Mouse (Mus musculus) stomach, postnatal 0 days (tissue): ENCODE results near the gene Cnot6l. TPM values are rescaled to one million over a fixed set of nuclear protein-coding genes. Genes with fewer than 3 reads are reported as not detected.

ENCODE experiments used
- ATAC-seq: fragments of 200-750 bp; cut with Nextera tagmentation; 2 replicates; pipeline ENCODE4 v1.8.0; 2017; ENCODE audit not compliant: low FRiP score, low TSS enrichment
- DNase-seq: peaks from one replicate; pipeline ENCODE4 v3.0.0-alpha.2; 2016; ENCODE audit warnings: low spot score
- H3K27ac ChIP-seq: fragments of 300-500 bp; sonication (generic); replicated peaks from 2 replicates; pipeline ENCODE4 v1.5.1; 2014; ENCODE audit warnings: mild to moderate bottlenecking, control low read depth
- H3K27me3 ChIP-seq: fragments of 300-500 bp; sonication (generic); 2 replicates; pipeline ENCODE4 v1.6.1; 2014; ENCODE audit warnings: low read length; ENCODE audit not compliant: control insufficient read depth, insufficient read depth
- H3K36me3 ChIP-seq: fragments of 300-500 bp; sonication (generic); 2 replicates; pipeline ENCODE4 v1.6.1; 2014; ENCODE audit warnings: low read length, mixed read lengths; ENCODE audit not compliant: control insufficient read depth, insufficient read depth
- H3K4me1 ChIP-seq: fragments of 300-500 bp; sonication (generic); replicated peaks from 2 replicates; pipeline ENCODE4 v1.6.1; 2014; ENCODE audit warnings: antibody characterized with exemption; ENCODE audit not compliant: control insufficient read depth, insufficient read depth
- H3K4me2 ChIP-seq: fragments of 300-500 bp; sonication (generic); replicated peaks from 2 replicates; pipeline ENCODE4 v1.6.1; 2014; ENCODE audit warnings: low read depth, mild to moderate bottlenecking, control low read depth, moderate library complexity
- H3K4me3 ChIP-seq: fragments of 300-500 bp; sonication (generic); 2 replicates; pipeline ENCODE4 v1.5.1; 2014; ENCODE audit warnings: low read depth, low read length, control low read depth
- H3K9ac ChIP-seq: fragments of 300-500 bp; sonication (generic); 2 replicates; pipeline ENCODE4 v1.6.1; 2014; ENCODE audit warnings: mild to moderate bottlenecking, low read length, control low read depth, mixed read lengths
- H3K9me3 ChIP-seq: fragments of 300-500 bp; sonication (generic); 2 replicates; pipeline ENCODE4 v1.6.1; 2016; ENCODE audit warnings: low read length; ENCODE audit not compliant: control insufficient read depth
- CTCF ChIP-seq: IDR thresholded peaks from 2 replicates; pipeline ENCODE4 v1.5.1; 2016; ENCODE audit warnings: antibody characterized with exemption, low read depth, mild to moderate bottlenecking, moderate library complexity
- EP300 ChIP-seq: optimal IDR thresholded peaks from 2 replicates; pipeline ENCODE3; 2016; ENCODE audit warnings: antibody characterized with exemption
- WGBS: fragments of 180-500 bp; shearing (Covaris S2); extraction: QIAGEN DNeasy Blood & Tissue Kit; methylation state at CpG from one replicate; pipeline ENCODE4 v1.1.7; 2014; 5-methylcytosine and 5-hydroxymethylcytosine counted together
- polyA plus RNA-seq: library from polyadenylated mRNA; unstranded; fragments of >200 nt; fragmentation: Nextera tagmentation; extraction: Ambion mirVana; gene quantifications from 2 replicates; pipeline ENCODE4 v1.2.1, GENCODE M21; 2015

The Cnot6l gene
- polyA plus RNA-seq, 1 experiment from 2014 or later, result 22.9 TPM

- H3K4me1 ChIP-seq, result no peaks in the 10 kb centered on the region
- 46% methylated on average over 2 of the region's 2 CpGs for WGBS
- no peak overlapping the region for H3K9ac ChIP-seq
- H3K27me3 ChIP-seq, result no peaks in the 10 kb centered on the region
- H3K4me3 ChIP-seq, result no peak overlapping the region
- TF ChIP-seq EP300 (no peak), CTCF (no peak)
- no peaks in the 10 kb centered on the region for H3K36me3 ChIP-seq
- H3K4me2 ChIP-seq, result no peak overlapping the region
- H3K27ac ChIP-seq, result no peak overlapping the region
- H3K9me3 ChIP-seq, result no peaks in the 10 kb centered on the region
- DNase-seq, result no peak
- ATAC-seq, result no peak
These were observed 20.0 kb upstream of the Cnot6l start for GRCm38 (mm10) chr5:96183987-96184386.

- Histone ChIP-seq H3K4me1 (no peaks in the 10 kb centered on the region), H3K27ac (no peak overlapping the region), H3K9me3 (no peaks in the 10 kb centered on the region), H3K9ac (no peak overlapping the region), H3K36me3 (no peaks in the 10 kb centered on the region), H3K4me2 (no peak overlapping the region), H3K27me3 (no peaks in the 10 kb centered on the region), H3K4me3 (no peak overlapping the region)
- no peak for ATAC-seq
- no peak for DNase-seq
- 73% methylated on average over 2 of the region's 2 CpGs for WGBS
- no peak for TF ChIP-seq CTCF
- no peak for TF ChIP-seq EP300
These were observed 19.2 kb upstream of the Cnot6l start for GRCm38 (mm10) chr5:96183211-96183610.

GRCm38 (mm10) chr5:96176879-96177358 lies 12.9 kb upstream of the Cnot6l start:
- ATAC-seq, result no peak
- H3K36me3 ChIP-seq, result no peaks in the 10 kb centered on the region
- no peak for TF ChIP-seq EP300
- TF ChIP-seq CTCF, result no peak
- no peaks in the 10 kb centered on the region for H3K9me3 ChIP-seq
- H3K4me3 ChIP-seq, result no peak overlapping the region
- DNase-seq, result no peak
- H3K4me2 ChIP-seq, result no peak overlapping the region
- H3K27me3 ChIP-seq, result no peaks in the 10 kb centered on the region
- no peak overlapping the region for H3K9ac ChIP-seq
- 52% methylated on average over 11 of the region's 11 CpGs for WGBS
- peak overlapping the region; percentile 5; the same call in 1 of the 2 replicates for H3K27ac ChIP-seq
- no peaks in the 10 kb centered on the region for H3K4me1 ChIP-seq

- 43% methylated on average over 9 of the region's 9 CpGs for WGBS
- Histone ChIP-seq H3K4me2 (peak overlapping the region; percentile 31; the same call in 1 of the 2 replicates), H3K4me3 (no peak overlapping the region)
These were observed 12.2 kb upstream of the Cnot6l start for GRCm38 (mm10) chr5:96176121-96176520.

GRCm38 (mm10) chr5:96171765-96172164 lies 7.8 kb upstream of the Cnot6l start:
- no peak for TF ChIP-seq CTCF
- TF ChIP-seq EP300, result no peak
- no peaks in the 10 kb centered on the region for H3K36me3 ChIP-seq
- no peaks in the 10 kb centered on the region for H3K4me1 ChIP-seq
- DNase-seq, result no peak
- no peak overlapping the region for H3K4me3 ChIP-seq
- H3K9me3 ChIP-seq, result 0 out of 2 replicates have a peak, but pooled peaks cover under 1% of the 10 kb centered on the region
- no peaks in the 10 kb centered on the region for H3K27me3 ChIP-seq
- no peak overlapping the region for H3K9ac ChIP-seq
- ATAC-seq, result no peak
- 88% methylated on average over 4 of the region's 4 CpGs for WGBS
- H3K4me2 ChIP-seq, result no peak overlapping the region
- no peak overlapping the region for H3K27ac ChIP-seq

More at GRCm38 (mm10) chr5:96176121-96176520, 12.2 kb upstream of the Cnot6l start:
- DNase-seq (no peak), ATAC-seq (no peak; the same call in 1 of the 2 replicates)
- H3K9me3 ChIP-seq, result no peaks in the 10 kb centered on the region
- no peak for TF ChIP-seq CTCF
- TF ChIP-seq EP300, result peak; percentile 63
- H3K36me3 ChIP-seq, result no peaks in the 10 kb centered on the region
- no peaks in the 10 kb centered on the region for H3K4me1 ChIP-seq
- H3K27me3 ChIP-seq, result no peaks in the 10 kb centered on the region
- no peak overlapping the region for H3K9ac ChIP-seq
- H3K27ac ChIP-seq, result no peak overlapping the region

GRCm38 (mm10) chr5:96170443-96170842 lies 6.5 kb upstream of the Cnot6l start:
- Histone ChIP-seq H3K9ac (no peak overlapping the region), H3K4me2 (no peak overlapping the region), H3K27ac (no peak overlapping the region), H3K4me1 (no peaks in the 10 kb centered on the region), H3K27me3 (no peaks in the 10 kb centered on the region), H3K36me3 (no peaks in the 10 kb centered on the region), H3K4me3 (no peak overlapping the region), H3K9me3 (0 out of 2 replicates have a peak, but pooled peaks cover 4% of the 10 kb centered on the region)
- 63% methylated on average over 3 of the region's 3 CpGs for WGBS
- DNase-seq, result no peak
- TF ChIP-seq CTCF (no peak), EP300 (no peak)
- ATAC-seq, result no peak
